In genomic region chr3:81029321-81029720, GRCm38 (mm10) we compare ENCODE assay signal across 24 mouse cellular contexts. TPM values are rescaled to one million over a fixed set of nuclear protein-coding genes. Genes with fewer than 3 reads are reported as not detected.
DNase-seq lines count a peak whose midpoint lies in the region; ATAC-seq and TF ChIP-seq lines count a peak whose summit lies in the region.
"Had no signal": no experiment of that assay in that cellular context is flagged by ENCODE, and none has a peak within 500 bp of the region (broad histone marks: within the 10 kb centered on the region; RNA-seq: fewer than 3 reads in every experiment).

No protein-coding gene starts in this region.

- no peak for TF ChIP-seq POLR2A in embryonic fibroblast, embryonic 13.5 days (IDR thresholded peaks at IDR 0.05; ENCODE audit: low read depth, low read length)

- peaks cover 11% of the 10 kb centered on the region for H3K4me1 ChIP-seq in embryonic fibroblast, embryonic 13.5 days (ENCODE audit: control insufficient read depth, insufficient read depth, low read length)
- H3K4me1 ChIP-seq in hindbrain, embryonic 13.5 days (replicated peaks), result no peaks in the 10 kb centered on the region
- H3K4me1 ChIP-seq: forebrain, embryonic 12.5 days had no signal

- H3K36me3 ChIP-seq in C2C12 (ENCODE audit: control insufficient read depth, insufficient read depth), result no peaks in the 10 kb centered on the region
- no peaks in the 10 kb centered on the region for H3K36me3 ChIP-seq in hindbrain, embryonic 13.5 days
- H3K36me3 ChIP-seq: embryonic facial prominence, embryonic 10.5 days; embryonic facial prominence, embryonic 12.5 days; forebrain, embryonic 10.5 days; forebrain, embryonic 12.5 days had no signal

- H3K9me3 ChIP-seq in hindbrain, embryonic 13.5 days, result no peaks in the 10 kb centered on the region
- H3K9me3 ChIP-seq: embryonic facial prominence, embryonic 10.5 days; embryonic facial prominence, embryonic 12.5 days; forebrain, embryonic 10.5 days; forebrain, embryonic 12.5 days had no signal

- no peak overlapping the region for H3K4me3 ChIP-seq in C2C12 (ENCODE audit: insufficient read depth, poor library complexity, severe bottlenecking)
- no peak overlapping the region for H3K4me3 ChIP-seq in embryonic fibroblast, embryonic 13.5 days (ENCODE audit: insufficient read depth, low read length)
- no peak overlapping the region for H3K4me3 ChIP-seq in layer of hippocampus, adult 2 months
- H3K4me3 ChIP-seq in hindbrain, embryonic 13.5 days, result no peak overlapping the region
- H3K4me3 ChIP-seq: embryonic facial prominence, embryonic 10.5 days; embryonic facial prominence, embryonic 12.5 days; erythroblast, embryonic 14.5 days; forebrain, embryonic 10.5 days; forebrain, embryonic 12.5 days had no signal

- no peaks in the 10 kb centered on the region for H3K27me3 ChIP-seq in C2C12 (ENCODE audit: control insufficient read depth, insufficient read depth, insufficient read length)
- H3K27me3 ChIP-seq in hindbrain, embryonic 13.5 days, result no peaks in the 10 kb centered on the region
- H3K27me3 ChIP-seq: embryonic facial prominence, embryonic 12.5 days; forebrain, embryonic 12.5 days had no signal

- no peak overlapping the region for H3ac ChIP-seq in C2C12 (ENCODE audit: control insufficient read depth, insufficient read length, low read depth)

- no peaks in the 10 kb centered on the region for H3K79me2 ChIP-seq in C2C12 (ENCODE audit: control insufficient read depth, insufficient read depth)

- TF ChIP-seq CTCF in C2C12 (IDR thresholded peaks at IDR 0.05; ENCODE audit: control insufficient read depth, insufficient read depth, insufficient read length), result no peak
- TF ChIP-seq CTCF in embryonic fibroblast, embryonic 13.5 days (IDR thresholded peaks at IDR 0.05; ENCODE audit: borderline replicate concordance, insufficient read depth, low read length), result no peak
- TF ChIP-seq CTCF in layer of hippocampus, adult 2 months (conservative IDR thresholded peaks at IDR 0.05), result no peak

- H3K27ac ChIP-seq in embryonic fibroblast, embryonic 13.5 days (ENCODE audit: insufficient read depth, low read length), result peak overlapping the region; percentile 72
- no peak overlapping the region for H3K27ac ChIP-seq in layer of hippocampus, adult 2 months
- no peak overlapping the region for H3K27ac ChIP-seq in hindbrain, embryonic 13.5 days
- H3K27ac ChIP-seq: embryonic facial prominence, embryonic 10.5 days; embryonic facial prominence, embryonic 12.5 days; forebrain, embryonic 10.5 days; forebrain, embryonic 12.5 days had no signal

- H3K9ac ChIP-seq in hindbrain, embryonic 13.5 days, result no peak overlapping the region
- H3K9ac ChIP-seq: embryonic facial prominence, embryonic 12.5 days; forebrain, embryonic 12.5 days had no signal

- H3K79me3 ChIP-seq in C2C12 (ENCODE audit: low read depth), result no peaks in the 10 kb centered on the region

- peak; percentile 33 for DNase-seq in testis, postnatal 14 days (ENCODE audit: low spot score)
- DNase-seq in testis, postnatal 10 days (ENCODE audit: low spot score), result no peak
- no peak for DNase-seq in thymus, postnatal 25 days
- no peak for DNase-seq in layer of hippocampus, adult 2 months (ENCODE audit: low spot score in 2 of 2)
- DNase-seq: adrenal gland, adult 8-10 months; adrenal gland, postnatal 14 days; adrenal gland, postnatal 36 days; B cell, adult 2 months; cerebellum, adult 11-12 months; cerebellum, adult 2 months; cerebellum, adult 9-10 months; cerebellum, postnatal 10 days; cerebellum, postnatal 25 days had no signal

- WGBS in hindbrain, embryonic 13.5 days, result 78% methylated on average over 4 of the region's 4 CpGs

- no peak overlapping the region for H3K4me2 ChIP-seq in hindbrain, embryonic 13.5 days
- H3K4me2 ChIP-seq: embryonic facial prominence, embryonic 12.5 days; forebrain, embryonic 12.5 days had no signal

- no peak for ATAC-seq in hindbrain, embryonic 13.5 days (ENCODE audit: low FRiP score)
- ATAC-seq: forebrain, embryonic 14.5 days; forebrain, embryonic 16.5 days had no signal

TF ChIP-seq in C2C12, 6 proteins besides CTCF, POLR2A, EP300 and RAD21:
- TF ChIP-seq MYOD1 (IDR thresholded peaks at IDR 0.05; ENCODE audit: control insufficient read depth, insufficient read length, low read depth), result no peak
- peak; percentile 76 for TF ChIP-seq USF1 (IDR thresholded peaks at IDR 0.05; ENCODE audit: low read depth)
- TF ChIP-seq MYOG (IDR thresholded peaks at IDR 0.05; ENCODE audit: control insufficient read depth, extremely low read depth, insufficient read length), result no peak

RNA-seq across cellular contexts. Expression of gene Pdgfc, which starts 6.9 kb away (rescaled TPM):
- polyA plus RNA-seq in C2C12 (2012; fragmentation: generic; extraction: Trizol), result 13.3 TPM
- polyA plus RNA-seq in embryonic fibroblast, embryonic 13.5 days (2011; ENCODE audit: insufficient read length, low read depth, missing spikeins), result 68.1 and 72.5 TPM in 2 replicates
- 1 to 10 TPM; 5.4 to 5.5 TPM for total RNA-seq in layer of hippocampus, adult 2 months (2021)
- 5.3 and 6.8 TPM in 2 replicates for polyA plus RNA-seq in hindbrain, embryonic 13.5 days (2015; fragmentation: Nextera tagmentation; extraction: Ambion mirVana)
- total RNA-seq: MEL had no signal
- polyA plus RNA-seq: erythroblast, embryonic 14.5 days had no signal
